Mouse (Mus musculus) bone marrow, adult 2 months (tissue): ENCODE results near the gene Hdac5.

ENCODE experiments used
- CTCF ChIP-seq: fragments of 200-500 bp; IDR thresholded peaks from 2 replicates; pipeline ENCODE4 v1.5.1; 2011; ENCODE audit warnings: low read length, control low read depth; ENCODE audit not compliant: control insufficient read depth, insufficient read depth
- POLR2A ChIP-seq: fragments of 200-500 bp; IDR thresholded peaks from 2 replicates; pipeline ENCODE4 v1.6.1; 2011; ENCODE audit warnings: low read depth, mild to moderate bottlenecking, control low read depth, low read length, borderline replicate concordance; ENCODE audit not compliant: control insufficient read depth

GRCm38 (mm10) chr11:102206481-102206880 lies 23.5 kb downstream of the Hdac5 start:
- TF ChIP-seq POLR2A (no peak), CTCF (no peak)
